Mouse (Mus musculus) fibroblast of lung, adult 2 months (primary cell): Measurements from ENCODE around the gene Wnt7b.

Experiments used
- DNase-seq: peaks from one replicate; pipeline ENCODE4 v3.0.0-alpha.2; 2011; ENCODE audit warnings: low read depth

Gene Wnt7b

GRCm38 (mm10) chr15:85507370-85508014 is 74.8 kb downstream of the Wnt7b start:
- DNase-seq, result no peak

GRCm38 (mm10) chr15:85506680-85507079 is 75.6 kb downstream of the Wnt7b start:
- no peak for DNase-seq

- DNase-seq, result peak; percentile 47
Measured at GRCm38 (mm10) chr15:85505118-85505925, 77.0 kb downstream of the Wnt7b start.

GRCm38 (mm10) chr15:85503127-85503526 is 79.1 kb downstream of the Wnt7b start, which contains the start of gene 7530416G11Rik:
Gene 7530416G11Rik (minus strand): TSS chr15:85503227.
- DNase-seq, result no peak

- no peak for DNase-seq
Measured at GRCm38 (mm10) chr15:85500267-85500666, 82.0 kb downstream of the Wnt7b start.

GRCm38 (mm10) chr15:85497981-85498475 is 84.2 kb downstream of the Wnt7b start:
- no peak for DNase-seq

- DNase-seq, result no peak
Measured at GRCm38 (mm10) chr15:85497548-85497947, 84.7 kb downstream of the Wnt7b start.

- no peak for DNase-seq
Measured at GRCm38 (mm10) chr15:85494163-85494621, 88.1 kb downstream of the Wnt7b start.

- DNase-seq, result no peak
Measured at GRCm38 (mm10) chr15:85489751-85490150, 92.5 kb downstream of the Wnt7b start.

GRCm38 (mm10) chr15:85488900-85489299 is 93.4 kb downstream of the Wnt7b start:
- no peak for DNase-seq
